Mouse (Mus musculus) liver (tissue): ENCODE measurements at regions not wholly inside any gene's neighbourhood (a gene's known extent, or its start where the extent isn't known, plus 50 kb on each side); places are given as distances from the start of the nearest gene placed in this dataset.

Source experiments
- DNase-seq: peaks from one replicate; pipeline ENCODE4 v3.0.0-alpha.2; 2020; ENCODE audit warnings: mixed read lengths

DNA sequence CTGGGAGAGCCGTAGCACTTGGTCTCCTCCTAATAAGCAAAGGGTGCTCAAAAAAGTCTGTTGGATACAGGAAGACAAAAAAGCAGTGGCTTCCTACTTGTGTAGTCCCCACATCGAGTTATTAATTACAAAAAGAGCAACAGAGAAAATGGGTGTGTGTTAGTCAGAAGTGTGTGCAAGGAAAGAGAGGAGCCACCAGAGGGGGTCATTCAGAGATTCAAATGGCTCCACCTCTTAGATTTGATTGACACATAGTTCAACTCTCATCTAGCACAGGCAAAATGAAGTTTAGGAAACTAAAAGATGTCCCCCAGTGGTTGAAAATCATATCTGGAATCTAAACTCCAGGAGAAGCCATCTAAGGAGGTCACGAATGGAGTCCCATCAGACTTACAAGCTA lies 200.2 kb upstream of the Hnrnpa3 start:
- no peak for DNase-seq

DNA sequence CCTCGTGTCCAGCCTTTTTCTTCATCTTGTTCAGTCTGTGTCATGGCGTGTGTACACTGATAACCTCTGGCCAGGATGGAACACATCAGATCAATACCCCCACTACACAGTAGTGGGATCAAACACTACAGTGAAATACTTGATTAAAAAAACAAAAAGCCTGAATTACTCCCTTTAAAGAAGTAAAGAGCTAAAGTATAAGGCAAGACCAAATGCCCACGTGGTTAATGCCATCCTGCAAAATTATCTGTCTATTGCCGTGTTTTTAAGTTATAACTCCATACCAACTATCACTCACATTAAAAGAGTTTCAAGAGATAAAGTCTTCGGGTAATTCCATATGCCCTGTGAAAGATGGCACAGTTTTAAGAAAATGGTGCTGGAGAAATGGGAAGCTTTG lies 198.6 kb upstream of the Hnrnpa3 start:
- DNase-seq = no peak

DNA sequence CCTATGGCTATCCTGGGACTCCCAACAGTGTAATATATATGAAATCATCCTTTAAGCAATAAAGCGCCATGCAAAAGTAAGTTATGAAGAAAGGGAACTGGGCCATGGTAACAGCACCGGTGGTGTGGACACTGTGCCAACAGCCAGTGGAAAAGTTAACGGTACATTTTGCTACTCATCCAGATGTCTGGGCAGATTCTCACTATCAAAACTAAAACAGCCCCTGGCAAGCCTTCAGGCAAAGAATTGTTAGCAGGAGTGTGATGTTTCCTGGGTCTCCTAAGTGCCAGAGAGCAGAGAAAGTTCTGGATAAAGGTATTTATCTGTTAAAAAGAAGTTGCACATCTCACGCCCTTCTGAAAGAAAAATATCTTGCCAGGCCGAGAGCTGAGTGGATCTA lies 198.0 kb upstream of the Hnrnpa3 start:
- no peak for DNase-seq

DNA sequence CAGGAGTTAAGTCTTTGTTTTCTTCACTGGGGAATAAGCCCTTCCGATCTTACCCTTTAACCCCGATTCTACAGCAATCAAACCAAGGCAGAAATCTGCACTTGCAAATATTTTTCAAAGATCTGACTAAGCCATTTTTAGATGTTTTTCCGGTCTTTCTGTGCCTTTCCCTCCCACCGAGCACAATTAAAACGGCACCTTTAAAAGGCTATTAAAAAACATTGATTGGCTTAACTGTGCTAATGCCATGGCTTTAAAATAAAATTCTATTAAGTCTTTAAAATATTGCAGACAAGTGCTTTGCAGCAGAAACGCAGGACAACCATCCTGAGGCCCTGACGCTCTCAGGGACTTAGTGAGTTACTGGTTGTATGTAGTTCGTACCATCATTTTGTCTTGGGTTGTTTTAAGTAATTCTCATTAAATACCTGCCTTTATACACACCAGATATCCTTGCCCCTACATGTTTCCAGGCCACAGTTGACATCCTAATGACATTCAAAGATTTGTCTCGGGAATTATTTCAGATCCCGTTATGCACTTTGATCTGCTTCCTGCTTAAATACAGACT lies 197.6 kb upstream of the Hnrnpa3 start:
- no peak for DNase-seq

DNA sequence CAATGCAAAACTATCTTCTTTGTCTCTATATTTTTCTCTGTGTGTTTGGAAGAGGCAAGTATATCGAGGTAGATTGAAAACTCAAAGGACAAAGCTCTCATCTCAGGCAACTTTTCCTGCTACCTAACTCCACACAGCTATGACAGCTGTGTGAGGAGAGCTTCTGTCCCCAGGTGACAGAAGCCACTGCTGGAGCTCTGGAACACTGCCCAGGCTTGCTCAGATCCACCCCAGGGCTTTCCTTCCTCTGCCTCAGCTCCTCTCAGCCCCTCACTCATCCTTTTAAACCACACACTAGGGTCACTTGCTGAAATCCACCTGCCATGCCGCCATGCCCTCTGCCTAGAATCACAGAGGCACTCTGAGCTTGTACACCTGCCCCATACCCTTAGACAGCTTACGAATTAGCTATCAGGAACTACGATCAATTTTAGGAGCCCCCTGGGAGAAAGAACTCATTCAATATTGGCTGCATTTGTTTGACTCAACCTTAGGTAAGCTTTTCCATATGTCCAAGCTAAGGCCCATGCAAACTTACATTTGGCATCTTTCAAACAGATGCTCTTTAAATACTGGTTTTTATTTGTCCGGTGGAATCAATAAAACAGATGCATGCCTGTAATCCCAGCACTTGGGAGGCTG lies 196.9 kb upstream of the Hnrnpa3 start:
- DNase-seq = no peak

DNA sequence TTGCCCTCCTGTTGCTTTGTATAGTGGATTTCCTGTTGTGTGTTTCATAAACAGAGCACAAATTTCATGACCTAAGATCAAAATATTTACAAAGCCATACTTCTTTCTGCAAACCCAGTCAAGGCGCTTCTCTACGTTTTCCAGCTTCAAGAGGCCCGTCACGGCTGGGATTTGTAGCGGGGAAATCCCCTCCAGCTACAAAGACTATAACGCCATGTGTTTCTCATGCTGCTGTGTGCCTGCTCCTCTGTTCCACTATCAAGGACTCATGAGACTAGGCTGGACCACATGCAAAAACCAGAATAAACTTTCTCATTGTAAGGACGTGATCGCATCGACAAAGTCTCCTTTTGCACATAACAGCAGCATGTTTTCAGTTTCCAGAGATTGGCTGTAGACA lies 196.0 kb upstream of the Hnrnpa3 start:
- DNase-seq = no peak

DNA sequence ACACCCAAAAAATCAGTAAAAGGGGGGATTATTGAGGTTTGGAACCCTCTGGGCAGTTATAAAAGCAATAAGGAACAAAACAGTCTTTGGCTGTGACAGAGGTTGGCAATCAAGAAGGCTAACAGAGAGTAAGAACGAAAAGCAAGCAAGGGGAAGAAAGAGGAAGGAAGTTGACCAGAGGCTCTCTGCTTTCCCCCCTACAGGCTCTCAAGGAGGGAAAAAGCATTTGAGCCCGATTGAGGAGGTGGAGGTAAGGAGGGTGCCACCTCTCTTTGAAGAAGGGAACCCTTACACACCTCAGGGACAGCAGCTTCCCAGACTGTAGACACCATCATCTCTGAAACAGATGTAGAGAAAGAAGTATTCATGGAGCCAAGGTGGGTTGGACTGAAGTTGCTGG lies 194.6 kb upstream of the Hnrnpa3 start:
- no peak for DNase-seq

DNA sequence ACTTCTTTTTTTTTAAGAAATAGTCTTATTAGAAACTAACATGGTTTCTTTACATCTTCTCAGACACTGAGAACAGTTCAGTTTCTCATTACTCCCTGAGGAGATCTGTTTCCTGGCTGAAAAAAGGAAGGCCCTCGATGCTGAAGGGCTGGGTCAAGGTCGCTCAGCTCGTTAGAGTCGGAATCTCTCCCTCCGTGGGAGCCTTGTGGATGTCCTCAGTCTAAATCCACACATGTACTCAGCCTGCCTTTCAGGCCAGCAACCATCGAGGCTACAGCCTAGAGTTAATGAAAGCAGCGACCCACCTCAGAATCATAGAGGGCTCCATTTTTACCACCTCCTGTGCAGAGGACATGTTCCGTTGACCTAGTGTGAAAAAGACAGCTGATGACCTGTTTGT lies 190.2 kb upstream of the Hnrnpa3 start:
- DNase-seq = no peak

DNA sequence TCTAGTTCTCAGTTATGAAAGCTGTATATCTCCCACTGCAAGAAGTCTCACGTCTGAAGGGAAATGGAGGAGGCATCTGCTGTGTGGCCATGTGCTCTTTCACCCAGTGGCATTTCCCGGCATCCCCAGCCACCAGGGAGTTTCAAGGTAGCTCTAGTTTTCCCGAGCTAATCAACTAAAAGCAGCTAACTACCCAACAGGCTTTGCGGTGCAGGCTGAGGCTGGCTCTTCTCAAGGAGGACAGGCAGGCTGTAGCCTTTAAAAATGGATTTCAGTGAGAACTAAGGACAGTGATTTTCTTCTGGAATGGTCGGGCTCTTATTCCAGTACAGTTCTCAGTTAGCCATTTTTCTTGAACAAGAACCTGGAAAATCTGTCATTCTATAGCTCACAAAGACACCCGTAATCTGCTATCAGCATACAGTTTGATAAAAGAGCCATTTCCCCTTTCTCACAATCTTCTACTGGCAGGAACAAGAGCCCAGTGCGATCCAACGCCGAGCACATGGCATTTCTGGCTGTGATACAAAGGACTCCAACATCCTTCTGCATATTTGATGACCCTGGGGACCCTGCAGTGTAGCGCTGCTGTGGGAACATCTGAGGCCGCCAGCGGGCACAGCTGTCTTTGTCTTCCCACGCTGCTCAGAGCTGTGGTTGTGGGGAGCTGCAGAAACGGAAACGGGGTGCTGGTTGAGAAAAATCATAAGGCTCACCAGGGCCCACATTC lies 188.9 kb upstream of the Hnrnpa3 start:
- DNase-seq = peak; percentile 22

DNA sequence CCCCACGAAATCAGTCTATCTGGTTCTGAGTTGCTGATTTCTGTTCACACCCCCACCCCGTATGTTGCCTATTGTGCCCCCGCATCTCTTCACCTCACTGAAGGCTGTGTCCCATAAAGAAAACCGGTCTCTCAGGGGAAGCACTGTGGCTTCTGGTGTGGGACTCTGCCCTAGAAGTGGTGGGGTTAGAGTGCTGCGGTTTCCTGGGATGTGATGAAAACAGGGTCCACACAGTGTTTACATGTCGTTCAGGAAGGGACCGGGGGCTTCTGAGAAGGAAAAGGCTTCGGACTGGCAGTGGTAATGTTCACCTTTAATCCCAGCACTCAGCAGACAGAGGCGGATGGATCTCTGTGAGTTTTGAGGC lies 188.4 kb upstream of the Hnrnpa3 start:
- no peak for DNase-seq

DNA sequence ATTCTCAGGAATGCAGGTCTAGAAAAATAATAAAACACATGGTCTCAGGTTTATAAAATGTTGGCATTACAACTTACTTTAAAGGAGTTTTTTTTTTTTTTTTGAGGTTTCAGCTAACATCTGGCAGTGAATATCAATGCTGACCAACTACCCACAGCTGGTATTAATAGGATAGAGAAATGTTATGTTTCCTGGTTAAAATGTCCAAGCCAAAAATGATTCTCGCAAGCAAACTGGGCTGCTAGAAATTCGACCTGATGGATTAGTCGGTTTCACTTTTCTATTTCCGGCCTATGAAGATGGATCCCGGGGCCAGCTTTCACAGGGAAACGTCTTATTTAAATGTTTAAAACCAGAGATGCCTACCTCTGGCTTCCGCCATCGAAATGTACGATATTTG lies 186.6 kb upstream of the Hnrnpa3 start:
- no peak for DNase-seq

DNA sequence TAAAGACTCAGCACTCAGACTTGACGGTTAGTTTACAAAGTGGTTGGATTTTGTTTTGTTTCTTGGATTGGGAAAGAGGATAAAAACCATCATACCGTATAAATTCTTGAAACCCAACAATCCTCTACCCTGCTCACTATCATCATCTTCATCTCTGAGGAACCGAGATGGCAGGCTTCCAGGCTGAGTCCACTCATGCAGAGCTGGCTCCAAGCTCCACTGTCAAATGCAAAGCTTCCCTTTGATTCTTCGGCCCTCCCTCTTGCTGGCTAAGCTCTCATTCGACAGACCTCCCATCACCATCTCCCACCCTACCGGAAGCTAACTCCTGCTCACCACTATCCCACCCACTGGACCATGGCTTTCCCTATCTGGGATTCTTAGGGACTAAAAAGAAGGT lies 184.6 kb upstream of the Hnrnpa3 start:
- DNase-seq = no peak

DNA sequence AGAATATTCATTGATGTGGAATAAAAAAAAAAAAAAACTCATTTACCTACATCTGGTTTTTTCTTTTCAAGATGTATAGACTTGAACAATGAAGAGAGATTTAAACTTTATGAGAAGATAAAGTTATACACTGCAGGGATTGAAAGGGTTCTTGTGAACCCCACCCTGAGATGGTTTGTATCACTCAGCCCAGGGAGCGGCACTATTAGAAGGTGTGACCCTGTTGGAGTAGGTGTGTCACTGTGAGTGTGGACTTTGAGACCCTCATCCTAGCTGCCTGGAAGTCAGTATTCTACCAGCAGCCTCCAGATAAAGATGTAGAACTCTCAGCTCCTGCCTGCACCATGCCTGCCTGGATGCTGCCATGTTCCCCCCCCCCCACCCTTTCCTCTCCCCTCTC lies 182.7 kb upstream of the Hnrnpa3 start:
- DNase-seq = no peak

DNA sequence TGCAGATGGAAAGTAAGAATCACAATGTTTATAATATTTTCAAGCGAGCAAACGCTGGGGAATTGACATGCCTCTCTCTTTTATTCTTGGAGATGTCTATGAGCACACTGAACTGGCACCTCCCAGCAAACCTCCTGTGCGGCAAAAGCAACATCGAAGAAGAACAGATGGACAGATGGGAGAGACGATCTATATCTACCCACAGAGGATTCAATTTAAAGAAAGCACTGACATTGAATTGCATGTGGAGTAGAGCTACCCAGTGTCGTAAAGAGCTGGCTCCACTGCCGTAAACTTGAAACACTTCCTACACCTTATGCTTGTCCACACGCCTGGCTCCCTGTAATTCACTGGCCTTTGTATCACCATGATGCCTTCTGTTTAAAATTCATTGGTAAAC lies 182.0 kb upstream of the Hnrnpa3 start:
- no peak for DNase-seq

DNA sequence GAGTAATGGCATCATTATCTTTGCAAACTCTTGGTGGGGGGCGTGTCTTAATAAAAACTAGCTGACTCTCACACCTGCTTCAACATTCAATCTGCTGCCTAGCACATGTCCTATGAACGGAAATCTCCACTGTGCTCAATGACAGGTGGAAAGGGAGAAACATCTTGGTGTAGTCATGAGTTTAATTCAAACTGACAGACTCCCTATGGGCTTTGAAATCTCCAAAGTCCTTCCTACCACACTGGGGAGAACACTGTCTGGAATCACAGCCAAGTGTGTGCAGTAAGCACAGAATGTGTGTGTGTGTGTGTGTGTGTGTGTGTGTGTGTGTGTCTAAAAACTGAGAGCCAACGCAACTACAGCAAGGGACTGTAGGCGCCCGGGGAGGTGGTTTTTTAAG lies 179.5 kb upstream of the Hnrnpa3 start:
- no peak for DNase-seq

DNA sequence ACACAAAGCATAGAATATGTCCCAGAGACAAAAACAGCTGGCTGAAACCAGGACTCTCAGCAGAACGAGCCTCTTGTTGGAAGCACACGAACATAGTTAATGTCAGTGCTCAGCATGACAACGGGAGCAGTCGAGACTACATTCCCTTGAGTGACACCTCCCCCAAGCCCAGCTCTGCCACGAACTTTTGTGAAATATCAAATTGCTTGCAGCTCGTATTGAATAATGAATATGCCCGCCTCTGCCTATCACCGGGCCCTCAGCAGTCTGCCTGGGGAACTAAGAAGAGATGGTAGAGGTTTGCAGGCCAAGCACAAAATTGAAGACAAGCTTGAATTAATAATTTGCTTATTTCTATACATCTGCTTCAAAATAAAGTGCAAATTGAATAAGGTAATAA lies 177.2 kb upstream of the Hnrnpa3 start:
- no peak for DNase-seq

DNA sequence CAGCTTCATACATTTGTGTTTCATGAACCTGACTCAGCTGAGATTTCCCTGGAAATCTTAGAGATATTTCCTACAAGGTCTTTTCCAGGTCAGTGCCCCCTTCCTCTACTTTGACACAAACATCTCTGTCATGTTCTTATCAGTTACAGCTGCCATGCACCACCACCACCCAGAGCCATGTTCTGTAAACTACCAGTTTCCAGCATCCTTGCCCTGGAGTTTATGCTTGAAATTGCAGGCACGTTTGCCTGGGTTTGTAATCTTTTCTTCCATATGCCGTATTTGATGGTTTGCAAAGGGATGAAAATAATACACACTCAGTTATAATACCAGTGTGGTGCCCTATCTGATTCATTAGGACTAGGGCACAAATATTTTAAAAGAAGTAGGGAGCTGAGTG lies 176.6 kb upstream of the Hnrnpa3 start:
- no peak for DNase-seq

DNA sequence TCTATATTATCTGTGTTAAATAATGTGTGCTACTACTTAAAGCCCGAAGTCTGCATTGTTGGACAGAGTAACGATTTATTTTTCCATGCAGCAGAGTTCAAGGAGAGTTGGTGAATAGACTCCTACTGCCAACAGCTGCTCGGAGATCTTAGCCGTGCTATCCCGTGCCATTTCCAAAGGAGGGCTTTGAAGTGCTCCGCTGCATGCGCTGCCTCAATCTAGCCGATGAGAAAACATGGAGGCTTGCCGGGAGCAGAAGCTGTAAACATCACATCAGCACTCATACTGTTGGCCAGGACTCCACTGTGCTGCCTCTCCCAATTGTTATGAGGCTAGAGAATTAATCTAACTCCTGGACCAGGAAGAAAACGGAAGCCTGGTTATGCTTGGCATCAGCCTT lies 174.1 kb upstream of the Hnrnpa3 start:
- no peak for DNase-seq

DNA sequence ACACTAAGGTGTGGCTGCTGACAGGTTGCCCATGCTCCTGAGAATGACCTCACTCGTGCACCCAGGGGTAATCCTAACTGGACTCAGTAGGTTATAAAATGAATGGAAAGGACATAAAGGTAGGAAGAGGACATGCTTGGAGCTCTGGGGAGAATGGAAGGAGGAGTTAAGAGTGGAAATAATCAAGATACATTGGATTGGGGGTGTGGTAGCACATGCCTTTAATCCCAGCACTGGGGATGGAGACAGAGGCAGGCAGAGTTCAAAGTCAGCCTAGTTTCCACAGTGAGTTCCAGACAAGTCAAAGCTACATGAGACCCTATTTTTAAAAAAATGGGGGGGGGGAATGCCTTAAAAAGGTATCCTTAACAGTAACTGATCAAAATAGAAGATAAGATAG lies 167.9 kb upstream of the Hnrnpa3 start:
- no peak for DNase-seq

DNA sequence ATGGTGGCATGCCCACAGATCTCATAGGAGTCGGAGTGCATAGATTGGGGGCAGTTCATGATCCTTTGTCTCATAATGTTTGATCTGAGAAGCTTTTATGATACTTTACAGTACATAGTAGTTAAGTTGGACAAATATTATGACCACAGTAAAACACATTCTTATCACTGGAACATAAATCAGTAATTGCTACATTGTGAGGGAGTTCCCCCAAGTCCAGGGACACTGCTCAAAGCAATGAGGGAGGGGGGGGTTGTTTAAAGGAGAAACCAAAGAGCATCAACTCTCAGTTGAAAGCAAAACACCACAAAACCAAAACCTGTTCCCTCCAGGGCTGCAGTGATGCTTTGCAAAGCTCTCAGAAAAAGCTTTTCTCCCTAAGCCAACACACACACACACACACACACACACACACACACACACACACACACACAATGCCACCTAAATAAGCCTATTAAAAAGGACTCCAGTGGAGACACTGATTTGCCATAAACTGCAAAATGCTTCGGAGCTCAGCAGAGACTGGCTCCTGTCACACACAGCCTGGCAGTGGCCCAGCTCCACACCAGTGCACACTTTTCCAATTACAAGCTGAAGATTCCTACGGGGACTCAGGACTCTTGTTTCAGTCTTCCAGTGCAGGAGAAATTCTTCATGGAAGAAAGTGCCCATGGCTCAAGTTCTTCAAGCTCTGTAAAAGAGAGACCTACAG lies 167.1 kb upstream of the Hnrnpa3 start:
- no peak for DNase-seq

DNA sequence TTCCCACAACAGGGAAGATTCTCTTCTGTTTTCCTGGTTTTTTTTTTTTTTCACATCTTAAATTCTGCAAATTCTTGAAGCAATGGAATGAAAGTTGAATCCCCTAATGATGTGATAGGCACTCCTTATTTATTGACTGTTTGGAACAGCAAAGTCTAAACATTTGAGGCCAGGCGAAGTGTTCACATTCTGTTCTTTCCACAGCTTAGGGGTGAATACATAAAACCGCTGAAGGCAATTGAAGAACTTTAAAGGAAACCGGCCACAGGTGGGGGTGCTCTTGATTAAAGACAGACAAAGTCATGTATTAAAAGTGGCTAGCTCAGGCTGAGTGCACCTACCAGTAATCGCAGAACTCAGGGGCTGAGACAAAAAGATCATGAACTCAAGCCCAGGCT lies 166.6 kb upstream of the Hnrnpa3 start:
- no peak for DNase-seq

DNA sequence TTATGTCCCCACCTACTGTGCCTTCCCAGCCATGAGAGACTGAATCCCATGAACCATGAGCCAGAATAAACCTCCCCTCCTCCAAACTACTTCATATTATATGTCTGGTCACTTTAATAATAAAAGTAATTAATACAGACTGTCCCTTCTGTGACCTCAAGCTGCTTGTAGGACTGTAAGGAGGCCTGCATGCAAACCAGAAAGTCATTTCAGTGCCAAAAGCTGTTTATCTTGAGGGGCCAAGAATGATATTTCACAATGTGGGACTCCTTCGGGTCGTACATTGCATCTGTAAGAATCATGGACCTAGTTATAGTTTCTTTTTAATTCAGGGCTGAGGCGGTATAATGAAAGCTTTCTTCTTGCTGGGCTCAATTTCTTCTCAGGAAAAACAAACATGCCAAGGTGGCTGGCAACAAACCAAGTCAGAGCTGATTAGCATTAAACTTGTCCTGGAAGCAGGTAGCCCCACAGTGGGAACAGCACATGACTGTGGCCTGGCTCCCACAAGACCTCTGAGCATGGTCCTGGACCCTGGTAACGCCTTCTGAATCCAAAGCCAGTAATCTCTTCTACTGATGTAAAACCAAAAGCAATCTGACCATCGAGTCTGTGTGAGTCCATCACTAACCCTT lies 162.3 kb upstream of the Hnrnpa3 start:
- no peak for DNase-seq

DNA sequence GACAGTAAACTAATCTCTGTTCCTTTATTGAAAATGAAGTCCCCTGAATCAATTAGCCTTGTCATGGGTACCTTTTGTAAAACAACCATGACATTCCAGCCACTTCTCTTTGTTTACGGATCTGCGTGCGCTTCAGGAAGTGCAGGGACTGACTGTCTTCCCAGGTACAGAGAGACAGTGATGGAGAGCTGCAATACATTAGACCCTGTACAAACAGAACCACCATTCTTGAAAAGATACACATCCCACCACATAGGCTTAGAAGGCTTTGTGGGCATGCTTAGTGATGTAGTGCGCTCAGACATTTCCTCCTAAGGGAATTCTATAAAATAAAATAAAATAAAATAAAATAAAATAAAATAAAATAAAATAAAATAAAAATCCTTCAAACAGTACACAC lies 148.8 kb upstream of the Hnrnpa3 start:
- DNase-seq = no peak
